Mouse (Mus musculus) spleen, adult 2 months (tissue): ENCODE data around the gene Hnrnpa3.

ENCODE experiments used
- CTCF ChIP-seq: fragments of 200-500 bp; IDR thresholded peaks from 2 replicates; pipeline ENCODE4 v1.5.1; 2011; ENCODE audit warnings: mild to moderate bottlenecking, inconsistent platforms; ENCODE audit not compliant: insufficient read depth, insufficient read length, insufficient replicate concordance; ENCODE audit errors: extremely low read depth
- POLR2A ChIP-seq: fragments of 200-500 bp; IDR thresholded peaks from 2 replicates; pipeline ENCODE4 v1.6.1; 2011; ENCODE audit warnings: low read depth, low read length, inconsistent platforms

- TF ChIP-seq POLR2A (no peak), CTCF (no peak)
Measured at GRCm38 (mm10) chr2:75714766-75715165, 55.7 kb downstream of the Hnrnpa3 start.
